14 mouse cellular contexts compared by ENCODE assay signal in the genomic region with DNA sequence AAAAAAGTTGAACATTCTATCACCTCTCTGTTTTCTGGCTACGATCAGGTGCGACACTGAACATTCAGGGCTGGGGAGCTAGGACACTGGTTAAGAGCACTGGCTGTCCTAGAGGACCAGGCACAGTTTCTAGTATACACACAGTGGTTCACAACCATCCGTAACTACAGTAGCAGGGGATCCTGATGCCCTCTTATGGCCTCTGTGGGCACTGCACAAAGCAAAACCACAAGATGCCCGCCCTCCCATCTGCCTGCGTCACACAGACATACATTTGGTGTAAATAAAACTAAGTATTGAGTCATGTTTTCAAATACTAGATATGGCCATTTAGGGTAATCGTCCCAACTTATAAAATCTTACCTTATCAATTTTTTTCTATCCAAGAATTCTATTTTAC. TPM values are rescaled to one million over a fixed set of nuclear protein-coding genes. Genes with fewer than 3 reads are reported as not detected.
DNase-seq lines count a peak whose midpoint lies in the region; ATAC-seq and TF ChIP-seq lines count a peak whose summit lies in the region.
"Had no signal": no experiment of that assay in that cellular context is flagged by ENCODE, and none has a peak within 500 bp of the region (broad histone marks: within the 10 kb centered on the region; RNA-seq: fewer than 3 reads in every experiment).

No protein-coding gene starts in this region.

- peak; percentile 43 for TF ChIP-seq CTCF in hindbrain, postnatal 0 days (IDR thresholded peaks at IDR 0.05; ENCODE audit: low read depth)
- no peak for TF ChIP-seq CTCF in thymus, adult 2 months (IDR thresholded peaks at IDR 0.05; ENCODE audit: borderline replicate concordance, control insufficient read depth, extremely low read depth, insufficient read depth, low read length, poor library complexity)

- H3K36me3 ChIP-seq in hindbrain, postnatal 0 days (ENCODE audit: insufficient read depth, low read length), result no peaks in the 10 kb centered on the region
- H3K36me3 ChIP-seq in hindbrain, embryonic 12.5 days, result no peaks in the 10 kb centered on the region
- H3K36me3 ChIP-seq in thymus, adult 2 months (ENCODE audit: control insufficient read depth, insufficient read depth, low read length), result no peaks in the 10 kb centered on the region
- peaks cover 8% of the 10 kb centered on the region for H3K36me3 ChIP-seq in heart, embryonic 10.5 days

- DNase-seq in hindbrain, postnatal 0 days (ENCODE audit: low spot score), result no peak
- DNase-seq in thymus, adult 2 months, result peak; percentile 28
- DNase-seq in thymus, postnatal 10 days (ENCODE audit: low spot score in 2 of 2), result no peak
- DNase-seq in urinary bladder, postnatal 4 days (ENCODE audit: low spot score in 2 of 2), result no peak
- DNase-seq in heart, embryonic 10.5 days (ENCODE audit: low spot score), result no peak
- no peak for DNase-seq in cerebellum, postnatal 36 days
- DNase-seq: adrenal gland, postnatal 25 days; cerebellum, postnatal 25 days; kidney, adult 8-10 months; lung, postnatal 4 days had no signal

- TF ChIP-seq POLR2A in thymus, adult 2 months (IDR thresholded peaks at IDR 0.05; ENCODE audit: control insufficient read depth, extremely low read depth, insufficient read depth, low read length, poor library complexity), result no peak

- no peak overlapping the region for H3K4me2 ChIP-seq in hindbrain, postnatal 0 days (ENCODE audit: low read depth, low read length)
- no peak overlapping the region for H3K4me2 ChIP-seq in hindbrain, embryonic 12.5 days (replicated peaks)
- H3K4me2 ChIP-seq: heart, embryonic 13.5 days had no signal

- no peak for ATAC-seq in hindbrain, postnatal 0 days
- ATAC-seq in hindbrain, embryonic 12.5 days (ENCODE audit: low FRiP score), result no peak
- peak; percentile 49 for ATAC-seq in common myeloid progenitor, adult 5-6 weeks (replicated peaks; ENCODE audit: low read depth, poor library complexity, severe bottlenecking)

- H3K9me3 ChIP-seq in hindbrain, postnatal 0 days (ENCODE audit: low read length), result no peaks in the 10 kb centered on the region
- H3K9me3 ChIP-seq in hindbrain, embryonic 12.5 days (replicated peaks), result no peaks in the 10 kb centered on the region
- H3K9me3 ChIP-seq in heart, embryonic 10.5 days, result no peaks in the 10 kb centered on the region
- H3K9me3 ChIP-seq: heart, embryonic 13.5 days had no signal

- H3K4me1 ChIP-seq in hindbrain, postnatal 0 days (ENCODE audit: insufficient read depth, low read length), result no peaks in the 10 kb centered on the region
- 0 out of 2 replicates have a peak, but pooled peaks cover under 1% of the 10 kb centered on the region for H3K4me1 ChIP-seq in hindbrain, embryonic 12.5 days
- peaks cover 4% of the 10 kb centered on the region for H3K4me1 ChIP-seq in thymus, adult 2 months (replicated peaks; ENCODE audit: control insufficient read depth, insufficient read depth, low read length)
- H3K4me1 ChIP-seq in heart, embryonic 10.5 days, result peaks cover 32% of the 10 kb centered on the region

- no peak overlapping the region for H3K4me3 ChIP-seq in hindbrain, postnatal 0 days (ENCODE audit: low read length)
- no peak overlapping the region for H3K4me3 ChIP-seq in hindbrain, embryonic 12.5 days
- no peak overlapping the region for H3K4me3 ChIP-seq in thymus, adult 2 months (ENCODE audit: control insufficient read depth, insufficient read depth, low read length)
- H3K4me3 ChIP-seq in heart, embryonic 10.5 days, result no peak overlapping the region
- H3K4me3 ChIP-seq: heart, embryonic 13.5 days; myocyte had no signal

- no peak overlapping the region for H3K27ac ChIP-seq in hindbrain, postnatal 0 days
- no peak overlapping the region for H3K27ac ChIP-seq in hindbrain, embryonic 12.5 days
- no peak overlapping the region for H3K27ac ChIP-seq in thymus, adult 2 months (ENCODE audit: control insufficient read depth, insufficient read depth, low read length)
- no peak overlapping the region for H3K27ac ChIP-seq in heart, embryonic 10.5 days
- H3K27ac ChIP-seq: heart, embryonic 13.5 days had no signal

- H3K27me3 ChIP-seq in hindbrain, postnatal 0 days (ENCODE audit: insufficient read depth, low read length), result no peaks in the 10 kb centered on the region
- no peaks in the 10 kb centered on the region for H3K27me3 ChIP-seq in hindbrain, embryonic 12.5 days
- H3K27me3 ChIP-seq in thymus, adult 2 months (ENCODE audit: control insufficient read depth, insufficient read depth, low read length), result no peaks in the 10 kb centered on the region
- no peaks in the 10 kb centered on the region for H3K27me3 ChIP-seq in heart, embryonic 10.5 days (ENCODE audit: insufficient read depth, poor library complexity, severe bottlenecking)
- H3K27me3 ChIP-seq: heart, embryonic 13.5 days had no signal

- no peak overlapping the region for H3K9ac ChIP-seq in hindbrain, postnatal 0 days (replicated peaks; ENCODE audit: low read length)
- H3K9ac ChIP-seq in hindbrain, embryonic 12.5 days, result no peak overlapping the region
- H3K9ac ChIP-seq: heart, embryonic 13.5 days had no signal

- WGBS in hindbrain, postnatal 0 days, result 91% methylated on average over 6 of the region's 6 CpGs
- WGBS in hindbrain, embryonic 12.5 days, result 89% methylated on average over 6 of the region's 6 CpGs
- WGBS in thymus, adult 2 months, result 86% methylated on average over 6 of the region's 6 CpGs
- WGBS in heart, embryonic 10.5 days, result 88% methylated on average over 6 of the region's 6 CpGs

RNA-seq across cellular contexts. Expression of gene Sh3d21, which starts 5.7 kb away (rescaled TPM):
- total RNA-seq in hindbrain, postnatal 0 days (2014; rRNA removed), result 0.63 and 1.2 TPM in 2 replicates
- 2.2 and 2.6 TPM in 2 replicates for polyA plus RNA-seq in hindbrain, postnatal 0 days (2015; fragmentation: Nextera tagmentation; extraction: Ambion mirVana)
- 3.7 and 5.3 TPM in 2 replicates for polyA plus RNA-seq in hindbrain, embryonic 12.5 days (2016; fragmentation: Nextera tagmentation; extraction: Ambion mirVana)
- polyA plus RNA-seq in thymus, adult 2 months (2012; rRNA removed), result 0.75 and 1.2 TPM in 2 replicates
- total RNA-seq in common myeloid progenitor, adult 5-6 weeks (2017), result not detected in 2 replicates
- 2.0 and 3.1 TPM in 2 replicates for polyA plus RNA-seq in heart, embryonic 10.5 days (2016; fragmentation: Nextera tagmentation; extraction: Ambion mirVana)

RNA-seq across cellular contexts. Expression of gene Eva1b, which starts 10.0 kb away (rescaled TPM):
- 24.9 and 25.6 TPM in 2 replicates for total RNA-seq in hindbrain, postnatal 0 days (2014; rRNA removed)
- polyA plus RNA-seq in hindbrain, postnatal 0 days (2015; fragmentation: Nextera tagmentation; extraction: Ambion mirVana), result 11.6 and 12.3 TPM in 2 replicates
- polyA plus RNA-seq in hindbrain, embryonic 12.5 days (2016; fragmentation: Nextera tagmentation; extraction: Ambion mirVana), result 35.4 and 40.0 TPM in 2 replicates
- 94.3 and 95.2 TPM in 2 replicates for polyA plus RNA-seq in thymus, adult 2 months (2012; rRNA removed)
- 0.68 and 1.0 TPM in 2 replicates for total RNA-seq in common myeloid progenitor, adult 5-6 weeks (2017)
- 26.3 and 39.5 TPM in 2 replicates for polyA plus RNA-seq in heart, embryonic 10.5 days (2016; fragmentation: Nextera tagmentation; extraction: Ambion mirVana)

RNA-seq across cellular contexts. Expression of gene Thrap3, which starts 45.0 kb away (rescaled TPM):
- 85.7 and 128 TPM in 2 replicates for total RNA-seq in hindbrain, postnatal 0 days (2014; rRNA removed)
- 108 and 123 TPM in 2 replicates for polyA plus RNA-seq in hindbrain, postnatal 0 days (2015; fragmentation: Nextera tagmentation; extraction: Ambion mirVana)
- polyA plus RNA-seq in hindbrain, embryonic 12.5 days (2016; fragmentation: Nextera tagmentation; extraction: Ambion mirVana), result 250 and 255 TPM in 2 replicates
- polyA plus RNA-seq in thymus, adult 2 months (2012; rRNA removed), result 91.8 and 101 TPM in 2 replicates
- 331 and 353 TPM in 2 replicates for total RNA-seq in common myeloid progenitor, adult 5-6 weeks (2017)
- 194 and 200 TPM in 2 replicates for polyA plus RNA-seq in heart, embryonic 10.5 days (2016; fragmentation: Nextera tagmentation; extraction: Ambion mirVana)

RNA-seq across cellular contexts. Expression of gene Stk40, which starts 53.8 kb away (rescaled TPM):
- total RNA-seq in hindbrain, postnatal 0 days (2014; rRNA removed), result 19.9 and 23.3 TPM in 2 replicates
- 17.6 and 19.7 TPM in 2 replicates for polyA plus RNA-seq in hindbrain, postnatal 0 days (2015; fragmentation: Nextera tagmentation; extraction: Ambion mirVana)
- polyA plus RNA-seq in hindbrain, embryonic 12.5 days (2016; fragmentation: Nextera tagmentation; extraction: Ambion mirVana), result 49.4 and 51.0 TPM in 2 replicates
- polyA plus RNA-seq in thymus, adult 2 months (2012; rRNA removed), result 36.5 and 43.1 TPM in 2 replicates
- 10.6 and 11.7 TPM in 2 replicates for total RNA-seq in common myeloid progenitor, adult 5-6 weeks (2017)
- polyA plus RNA-seq in heart, embryonic 10.5 days (2016; fragmentation: Nextera tagmentation; extraction: Ambion mirVana), result 37.7 and 39.0 TPM in 2 replicates
